Mouse (Mus musculus) intestine, postnatal 0 days (tissue): ENCODE data around the gene Atp1a4. TPM values are rescaled to one million over a fixed set of nuclear protein-coding genes. Genes with fewer than 3 reads are reported as not detected.

Experiments used
- ATAC-seq: fragments of 200-750 bp; cut with Nextera tagmentation; 2 replicates; pipeline ENCODE4 v1.8.0; 2017; ENCODE audit warnings: mild to moderate bottlenecking, moderate TSS enrichment, moderate library complexity
- H3K27ac ChIP-seq: fragments of 300-500 bp; sonication (generic); 2 replicates; pipeline ENCODE4 v1.5.1; 2014; ENCODE audit warnings: mild to moderate bottlenecking, low read depth, low read length, moderate library complexity
- H3K27me3 ChIP-seq: fragments of 300-500 bp; sonication (generic); replicated peaks from 2 replicates; pipeline ENCODE4 v1.6.1; 2014; ENCODE audit warnings: low read length, mixed read lengths; ENCODE audit not compliant: control insufficient read depth, insufficient read depth
- H3K36me3 ChIP-seq: fragments of 300-500 bp; sonication (generic); 2 replicates; pipeline ENCODE4 v1.6.1; 2014; ENCODE audit warnings: mild to moderate bottlenecking, moderate library complexity; ENCODE audit not compliant: control insufficient read depth, insufficient read depth
- H3K4me1 ChIP-seq: fragments of 300-500 bp; sonication (generic); replicated peaks from 2 replicates; pipeline ENCODE4 v1.6.1; 2014; ENCODE audit warnings: antibody characterized with exemption, low read length, mixed read lengths; ENCODE audit not compliant: control insufficient read depth, insufficient read depth
- H3K4me2 ChIP-seq: fragments of 300-500 bp; sonication (generic); replicated peaks from 2 replicates; pipeline ENCODE4 v1.6.1; 2014; ENCODE audit warnings: low read depth, mild to moderate bottlenecking, moderate library complexity
- H3K4me3 ChIP-seq: fragments of 300-500 bp; sonication (generic); 2 replicates; pipeline ENCODE4 v1.5.1; 2014; ENCODE audit warnings: low read depth, low read length
- H3K9ac ChIP-seq: fragments of 300-500 bp; sonication (generic); 2 replicates; pipeline ENCODE4 v1.6.1; 2014; ENCODE audit warnings: mild to moderate bottlenecking, low read depth, low read length
- H3K9me3 ChIP-seq: fragments of 300-500 bp; sonication (generic); 2 replicates; pipeline ENCODE4 v1.6.1; 2016; ENCODE audit warnings: mixed run types; ENCODE audit not compliant: control insufficient read depth
- CTCF ChIP-seq: sonication (generic); IDR thresholded peaks from 2 replicates; pipeline ENCODE4 v1.5.1; 2016; ENCODE audit warnings: low read depth, mild to moderate bottlenecking, control low read depth, antibody characterized with exemption, moderate library complexity
- WGBS: fragments of 180-500 bp; shearing (Covaris S2); extraction: QIAGEN DNeasy Blood & Tissue Kit; methylation state at CpG from one replicate; pipeline ENCODE4 v1.1.7; 2014; 5-methylcytosine and 5-hydroxymethylcytosine counted together
- polyA plus RNA-seq: library from polyadenylated mRNA; unstranded; fragments of >200 nt; fragmentation: Nextera tagmentation; extraction: Ambion mirVana; gene quantifications from 2 replicates; pipeline ENCODE4 v1.2.1, GENCODE M21; 2015

Atp1a4 gene
- polyA plus RNA-seq, 1 experiment from 2014 or later: not detected

DNA sequence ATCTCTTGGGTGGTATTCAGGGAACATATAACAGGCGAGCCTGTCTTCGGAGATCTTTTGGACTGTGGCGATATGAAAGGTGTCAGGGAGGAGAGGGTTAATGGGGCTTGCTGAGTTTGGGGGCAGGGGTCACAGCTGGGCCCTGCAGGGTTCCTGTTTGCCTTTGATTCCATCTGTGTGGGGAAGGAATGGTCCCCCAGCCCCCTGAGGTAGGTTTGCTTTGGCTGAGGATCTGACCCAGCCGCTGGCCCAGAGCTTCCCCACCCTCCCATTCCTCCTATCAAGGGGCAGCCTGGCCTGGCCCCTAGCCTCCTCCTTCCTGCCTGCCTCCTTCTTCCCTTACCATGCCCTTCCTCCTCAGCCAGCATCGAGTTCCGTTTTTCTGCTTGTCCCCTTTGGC, 44.6 kb upstream of the Atp1a4 start:
- Histone ChIP-seq H3K9me3 (no peaks in the 10 kb centered on the region), H3K27ac (no peak overlapping the region), H3K4me2 (no peak overlapping the region), H3K27me3 (peaks cover 6% of the 10 kb centered on the region; the same call in 1 of the 2 replicates), H3K36me3 (no peaks in the 10 kb centered on the region), H3K4me1 (no peaks in the 10 kb centered on the region), H3K9ac (no peak overlapping the region), H3K4me3 (no peak overlapping the region)
- no peak for ATAC-seq
- 49% methylated on average over 6 of the region's 6 CpGs for WGBS
- TF ChIP-seq CTCF: no peak

DNA sequence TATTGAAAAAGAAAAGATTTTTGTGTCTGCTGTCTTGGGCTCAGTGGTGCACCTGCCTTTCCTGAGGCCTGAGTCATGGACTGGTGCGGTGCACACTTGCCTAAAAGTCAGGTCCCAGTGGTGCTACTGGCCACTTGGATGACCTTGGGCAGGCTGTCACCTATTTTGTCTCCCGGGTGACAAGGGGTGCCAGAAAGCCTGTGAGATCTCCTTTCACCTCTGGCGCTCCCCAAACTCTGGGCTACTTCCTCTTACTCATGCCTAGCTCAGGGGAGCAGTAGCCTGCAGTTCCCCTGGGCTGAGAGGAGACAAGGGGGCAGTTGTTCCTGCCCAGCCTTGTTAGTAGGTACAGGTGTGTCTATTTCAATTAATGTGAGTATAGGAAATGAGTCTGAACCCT, 44.1 kb upstream of the Atp1a4 start:
- no peak overlapping the region for H3K4me3 ChIP-seq
- 69% methylated on average over 3 of the region's 3 CpGs for WGBS
- no peak overlapping the region for H3K9ac ChIP-seq
- no peak for ATAC-seq
- no peak for TF ChIP-seq CTCF
- peaks cover 10% of the 10 kb centered on the region; the same call in 1 of the 2 replicates for H3K27me3 ChIP-seq
- H3K4me1 ChIP-seq: no peaks in the 10 kb centered on the region
- no peak overlapping the region for H3K4me2 ChIP-seq
- H3K36me3 ChIP-seq: no peaks in the 10 kb centered on the region
- no peak overlapping the region for H3K27ac ChIP-seq
- H3K9me3 ChIP-seq: no peaks in the 10 kb centered on the region

DNA sequence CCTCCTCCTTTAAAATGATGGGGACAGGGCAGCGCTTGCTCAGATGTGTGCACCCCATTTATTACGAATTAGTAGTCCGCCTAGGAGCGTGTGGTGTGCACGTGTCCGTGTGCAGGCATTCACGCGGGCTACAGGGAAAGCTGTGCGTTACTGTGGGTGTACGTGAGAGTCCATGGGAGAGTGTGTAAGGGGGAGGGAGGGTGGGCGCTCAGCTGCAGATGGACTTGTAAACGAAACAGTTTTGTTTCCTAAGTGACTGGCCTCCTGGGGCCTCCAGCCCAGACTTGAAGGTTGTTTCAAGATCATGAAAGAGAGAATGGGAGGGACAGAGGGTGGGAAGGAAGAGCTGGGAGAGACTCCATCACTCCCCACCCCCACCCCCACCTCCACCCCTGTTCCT, 43.0 kb upstream of the Atp1a4 start:
- 56% methylated on average over 12 of the region's 12 CpGs for WGBS
- ATAC-seq: no peak
- H3K27ac ChIP-seq: no peak overlapping the region

DNA sequence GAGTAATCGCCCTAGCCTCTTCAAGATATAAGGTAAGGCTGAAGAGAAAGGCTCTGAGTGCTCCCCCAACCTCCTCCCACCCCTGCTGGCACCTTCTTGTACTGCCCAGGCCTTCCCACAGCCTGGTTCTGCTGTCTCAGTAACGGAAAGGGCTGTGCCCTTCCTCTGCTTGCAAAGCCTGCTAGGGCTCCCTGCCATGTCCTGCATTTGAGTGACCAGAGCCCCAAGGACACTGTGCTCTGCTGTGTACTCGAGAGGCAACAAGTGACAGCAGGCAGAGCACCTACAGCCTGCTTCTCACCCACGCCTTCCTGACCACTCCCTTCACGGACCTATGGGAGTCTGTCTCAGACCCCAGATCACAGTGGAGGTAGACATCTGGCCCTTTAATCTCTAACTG, 42.0 kb upstream of the Atp1a4 start:
- H3K27me3 ChIP-seq: peaks cover 10% of the 10 kb centered on the region; the same call in 1 of the 2 replicates
- H3K4me1 ChIP-seq: no peaks in the 10 kb centered on the region
- ATAC-seq: no peak
- WGBS: 64% methylated on average over 5 of the region's 5 CpGs
- H3K9me3 ChIP-seq: no peaks in the 10 kb centered on the region
- no peak overlapping the region for H3K27ac ChIP-seq
- no peaks in the 10 kb centered on the region for H3K36me3 ChIP-seq
- H3K4me3 ChIP-seq: no peak overlapping the region
- TF ChIP-seq CTCF: no peak
- no peak overlapping the region for H3K9ac ChIP-seq
- H3K4me2 ChIP-seq: no peak overlapping the region

More for the DNA sequence above, 43.0 kb upstream of the Atp1a4 start:
- Histone ChIP-seq H3K27me3 (peaks cover 10% of the 10 kb centered on the region; the same call in 1 of the 2 replicates), H3K4me2 (no peak overlapping the region), H3K9ac (no peak overlapping the region), H3K4me1 (no peaks in the 10 kb centered on the region), H3K9me3 (no peaks in the 10 kb centered on the region), H3K4me3 (no peak overlapping the region), H3K36me3 (no peaks in the 10 kb centered on the region)
- TF ChIP-seq CTCF: no peak

DNA sequence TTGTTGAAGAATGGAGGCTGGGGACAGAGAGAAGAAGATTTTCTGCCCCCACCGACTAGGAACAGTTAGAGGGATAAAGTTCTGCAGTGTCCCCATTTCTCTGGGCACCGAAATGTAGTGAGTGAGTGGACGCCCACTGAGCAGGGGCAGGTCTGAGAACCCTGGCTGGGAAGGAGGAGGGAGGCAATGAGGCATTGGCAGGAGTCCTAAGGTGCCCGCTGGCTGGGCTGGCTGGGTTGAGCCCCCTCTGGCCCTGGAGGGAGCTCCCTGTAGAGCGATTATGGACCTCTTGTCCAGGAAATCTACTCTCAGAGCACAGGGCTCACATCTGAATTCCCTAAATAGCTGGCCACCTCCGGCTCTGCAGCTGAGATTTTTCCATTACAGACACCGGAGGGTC, 41.3 kb upstream of the Atp1a4 start:
- Histone ChIP-seq H3K27me3 (peaks cover 10% of the 10 kb centered on the region; the same call in 1 of the 2 replicates), H3K4me3 (no peak overlapping the region), H3K27ac (no peak overlapping the region), H3K36me3 (no peaks in the 10 kb centered on the region), H3K4me1 (no peaks in the 10 kb centered on the region), H3K4me2 (no peak overlapping the region), H3K9me3 (no peaks in the 10 kb centered on the region), H3K9ac (no peak overlapping the region)
- no peak for ATAC-seq
- no peak for TF ChIP-seq CTCF
- WGBS: 78% methylated on average over 7 of the region's 7 CpGs

DNA sequence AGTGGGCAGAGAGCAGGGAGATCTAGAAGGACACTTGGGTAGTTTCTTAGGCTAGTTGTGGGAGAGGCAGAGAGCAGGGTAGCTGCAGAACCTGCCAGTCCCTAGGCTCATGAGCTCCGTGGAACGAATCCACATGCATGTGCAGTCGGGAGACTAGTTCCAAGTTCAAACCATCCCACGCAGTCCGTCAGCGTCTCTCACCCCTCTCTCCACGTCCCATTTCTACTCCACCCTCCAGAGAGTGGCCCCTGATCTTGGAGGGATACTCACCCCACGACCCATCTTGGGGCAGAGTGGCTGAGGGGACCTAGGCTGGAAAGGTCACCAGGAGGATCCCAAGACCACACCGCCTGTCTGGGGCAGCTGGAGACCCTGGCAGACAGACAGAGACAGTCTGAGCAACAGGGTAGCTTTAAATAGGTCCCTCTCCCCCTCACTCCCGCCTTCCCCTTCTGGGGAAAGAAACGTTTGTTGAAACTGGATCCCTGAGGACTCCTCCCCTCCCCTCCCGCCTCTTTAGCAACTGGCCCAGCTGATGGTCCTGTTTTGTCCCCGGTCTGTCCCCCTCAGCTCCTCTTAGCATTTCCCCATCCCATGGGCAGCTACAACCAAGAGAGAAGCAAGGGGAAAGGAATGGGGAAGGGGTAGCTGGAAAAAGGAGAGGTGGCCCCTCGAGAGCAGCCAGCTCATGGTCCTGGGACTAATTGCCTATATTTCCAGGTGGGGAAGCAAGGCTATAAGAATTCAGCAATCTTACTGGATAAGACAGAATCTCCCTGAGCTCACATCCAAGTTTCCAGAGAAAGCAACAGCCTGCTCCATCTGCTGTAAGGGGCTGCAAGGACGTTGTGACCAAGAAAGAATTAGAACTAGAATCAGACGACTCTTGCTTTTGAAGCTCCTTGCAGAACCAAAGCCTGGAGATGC, 39.7 kb upstream of the Atp1a4 start, which contains the start of gene Atp1a2:
Gene Atp1a2 (minus strand): TSS at position 454 of the 927 bp plus-strand sequence.
- TF ChIP-seq CTCF: no peak
- WGBS: 21% methylated on average over 16 of the region's 16 CpGs
- Histone ChIP-seq H3K36me3 (no peaks in the 10 kb centered on the region), H3K9me3 (no peaks in the 10 kb centered on the region), H3K4me2 (peak within 1 kb of the TSS; percentile 48), H3K27ac (no peak within 1 kb of the TSS; the same call in 1 of the 2 replicates), H3K9ac (peak within 1 kb of the TSS; percentile 31; the same call in 1 of the 2 replicates), H3K4me3 (peak within 1 kb of the TSS; percentile 18), H3K27me3 (peaks cover 10% of the 10 kb centered on the region; the same call in 1 of the 2 replicates), H3K4me1 (no peaks in the 10 kb centered on the region)
- no peak for ATAC-seq
